Mouse (Mus musculus): ENCODE results near the gene Zfyve28.

Gene Zfyve28

DNA sequence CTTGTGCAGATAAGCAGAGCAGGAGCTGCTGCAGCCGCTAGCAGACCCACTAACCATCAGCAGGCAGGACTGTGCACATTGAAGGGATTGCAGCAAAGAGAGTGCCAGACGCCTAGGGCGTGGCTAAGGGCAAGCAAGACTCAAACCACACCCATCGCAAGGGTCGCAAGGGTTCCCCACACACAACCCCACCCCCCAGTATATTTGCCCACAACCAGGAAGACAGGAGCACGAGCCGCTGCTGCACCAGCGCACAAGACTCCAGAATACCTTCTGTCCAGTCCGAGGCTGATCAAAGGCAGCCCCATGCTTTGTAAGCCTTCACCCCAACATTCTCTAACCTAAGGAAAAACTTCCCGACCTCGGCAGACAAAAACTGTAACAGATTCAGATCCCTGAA, 1.7 kb downstream of the Zfyve28 start:
- no peak for DNase-seq (ENCODE audit: low spot score)

DNA sequence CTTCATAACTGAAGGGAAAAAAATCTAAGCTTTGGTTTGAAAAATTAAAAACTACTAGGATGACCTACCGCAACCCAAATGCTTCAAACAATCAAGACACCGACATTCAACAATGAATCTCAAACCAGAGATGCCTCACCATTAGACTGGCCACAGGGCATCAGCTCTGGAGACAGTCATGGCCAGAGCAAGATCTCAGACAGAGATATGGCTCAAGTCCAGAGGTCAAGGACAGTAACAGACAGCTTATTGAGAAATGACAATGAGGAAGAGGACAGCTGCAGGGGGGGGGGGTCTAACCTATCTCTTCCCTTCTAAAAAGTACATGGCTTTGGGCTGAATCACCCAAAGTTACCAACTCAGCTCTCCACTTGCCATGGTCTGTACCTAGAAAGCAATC, 3.0 kb downstream of the Zfyve28 start:
- DNase-seq (ENCODE audit: low spot score), result no peak

DNA sequence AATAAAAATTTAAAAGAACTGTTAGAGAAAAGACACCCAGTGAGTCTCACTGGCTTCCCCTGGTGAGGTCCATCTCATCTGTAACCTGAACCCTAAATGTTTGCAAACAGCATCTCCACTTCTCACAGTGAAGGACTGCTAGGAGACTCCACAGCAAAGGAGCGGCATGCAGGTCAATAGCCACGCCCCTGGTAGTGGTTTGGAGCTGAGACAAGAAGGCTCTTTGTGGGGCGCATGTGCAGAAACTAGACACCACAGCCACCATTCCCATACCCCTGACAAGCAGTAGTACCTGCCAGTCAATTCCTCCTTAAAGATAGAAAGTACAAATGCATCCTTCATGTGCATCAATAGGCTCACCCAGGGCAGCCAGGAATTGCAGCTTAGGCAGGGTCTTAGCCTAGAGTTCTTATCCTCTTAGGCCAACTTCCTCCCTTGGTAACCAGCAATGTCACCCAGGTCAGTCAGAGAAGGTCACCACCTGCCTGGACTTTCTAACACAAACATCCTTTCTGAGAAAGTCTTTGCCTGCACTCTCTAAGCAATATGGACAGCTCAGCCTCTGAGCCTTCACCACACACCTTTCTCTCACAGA, 4.0 kb downstream of the Zfyve28 start:
- DNase-seq (ENCODE audit: low spot score), result no peak

DNA sequence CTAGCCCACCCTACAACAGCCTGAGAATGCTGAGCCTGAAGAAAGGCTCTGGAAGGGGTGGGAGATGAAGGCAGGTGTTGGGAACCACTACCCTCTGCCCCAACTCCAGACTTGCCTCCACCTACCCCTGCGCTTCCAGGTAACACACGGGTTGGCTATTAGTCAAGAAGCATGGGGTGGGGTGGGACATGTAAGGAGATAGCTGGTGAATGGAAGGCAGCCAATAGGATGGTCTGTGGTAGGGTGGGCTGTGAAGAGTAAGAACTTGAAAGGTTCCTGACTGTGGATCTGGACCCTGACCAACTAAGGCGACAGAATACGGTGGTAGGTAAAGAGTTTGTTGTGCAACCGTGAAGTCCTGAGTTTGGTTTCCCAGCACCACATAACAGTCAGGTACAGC, 4.9 kb downstream of the Zfyve28 start:
- no peak for DNase-seq (ENCODE audit: low spot score)

DNA sequence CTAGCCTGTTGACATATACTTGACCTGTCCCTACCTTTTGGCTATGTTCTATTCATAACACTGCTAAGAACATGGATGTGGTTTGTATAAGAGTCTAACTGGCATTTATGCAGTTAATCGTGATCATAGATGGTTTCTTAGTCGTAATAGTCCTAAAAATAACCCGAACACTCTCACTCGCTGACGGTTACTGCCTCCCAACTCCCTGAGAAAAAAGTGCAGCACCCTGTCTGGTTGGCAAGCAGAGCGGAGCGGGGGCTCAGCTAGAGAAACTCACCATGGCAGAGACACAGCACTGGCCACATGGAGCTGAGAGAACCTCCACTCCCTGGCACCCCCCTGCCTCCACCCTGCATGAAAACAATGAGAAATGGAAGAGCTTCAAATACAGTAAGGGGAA, 7.3 kb downstream of the Zfyve28 start:
- DNase-seq (ENCODE audit: low spot score), result no peak

DNA sequence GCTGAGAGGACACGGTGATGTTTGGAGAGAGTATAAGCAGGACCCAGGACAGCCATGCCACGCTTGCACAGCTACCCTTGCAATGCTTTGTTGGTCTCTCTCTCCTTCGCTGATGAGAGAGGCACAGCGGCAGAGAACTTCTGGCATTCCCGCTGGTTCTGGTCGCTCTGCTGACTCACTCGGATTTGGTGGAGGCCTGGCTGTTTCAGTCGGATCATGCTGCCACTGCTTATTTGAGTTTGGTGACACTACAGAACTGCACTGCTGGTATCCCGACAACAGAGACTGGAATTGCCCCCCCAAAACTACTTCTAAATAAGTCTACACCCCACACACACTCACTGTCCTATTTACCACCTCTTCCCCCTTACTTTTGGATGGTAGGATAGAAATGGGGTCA, 9.0 kb downstream of the Zfyve28 start:
- DNase-seq (ENCODE audit: low spot score), result no peak

DNA sequence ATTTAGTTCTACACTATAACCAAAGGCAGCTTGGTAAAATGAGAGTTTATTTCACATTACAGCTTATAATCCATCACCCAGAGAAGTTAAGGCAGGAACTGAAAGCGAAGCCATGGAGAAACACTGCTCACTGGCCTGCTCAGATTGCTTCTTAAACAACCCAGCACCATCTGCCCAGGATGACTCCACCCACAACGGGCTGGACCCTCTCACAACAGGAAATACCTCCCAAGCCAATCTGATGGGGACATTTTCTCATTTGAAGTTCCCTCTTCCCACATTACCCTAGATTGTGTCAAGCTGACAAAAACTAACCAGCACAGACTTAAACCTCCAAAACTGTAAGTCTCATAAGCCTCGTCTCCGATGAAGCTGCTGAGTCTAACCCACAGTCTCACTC, 10.2 kb downstream of the Zfyve28 start:
- no peak for DNase-seq (ENCODE audit: low spot score)

DNA sequence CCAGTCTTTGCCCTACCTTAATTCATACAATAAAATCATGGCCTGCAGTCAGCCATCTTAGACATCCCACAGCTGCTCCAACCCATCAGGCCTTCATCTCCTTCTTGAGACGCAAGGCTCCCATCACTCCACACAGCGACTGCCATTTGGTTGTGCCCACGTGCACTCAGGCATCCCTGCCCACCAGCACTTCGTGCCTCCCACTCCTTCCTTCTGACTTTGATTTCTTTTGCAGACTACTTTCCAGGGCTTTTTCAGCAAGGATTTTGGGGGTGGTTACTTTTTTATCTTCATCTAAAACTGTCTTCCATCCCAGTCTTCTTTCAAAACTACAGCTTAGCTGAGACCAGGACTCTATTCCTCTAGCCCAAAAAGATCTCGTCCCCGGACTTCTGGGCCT, 11.5 kb downstream of the Zfyve28 start:
- no peak for DNase-seq (ENCODE audit: low spot score)

DNA sequence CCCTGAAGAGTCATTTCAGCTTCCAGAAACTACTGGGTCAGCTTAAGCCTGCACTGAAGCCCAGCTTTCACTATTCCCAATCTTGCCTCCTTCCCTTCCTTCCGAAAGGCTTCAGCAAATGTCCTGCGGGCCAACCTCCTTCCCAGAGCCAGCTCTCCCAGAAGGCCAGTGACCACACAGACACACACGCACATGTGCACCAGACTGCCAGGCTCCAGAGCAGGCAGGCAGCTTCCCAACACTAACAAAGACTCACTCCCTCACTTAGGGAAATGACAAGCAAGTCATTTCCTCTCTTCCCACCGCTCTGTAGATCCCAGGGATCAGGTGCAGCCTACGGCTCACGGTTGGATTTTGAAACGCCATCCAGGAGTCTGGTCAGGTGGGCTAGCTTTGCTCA, 12.1 kb downstream of the Zfyve28 start:
- DNase-seq (ENCODE audit: low spot score), result no peak

DNA sequence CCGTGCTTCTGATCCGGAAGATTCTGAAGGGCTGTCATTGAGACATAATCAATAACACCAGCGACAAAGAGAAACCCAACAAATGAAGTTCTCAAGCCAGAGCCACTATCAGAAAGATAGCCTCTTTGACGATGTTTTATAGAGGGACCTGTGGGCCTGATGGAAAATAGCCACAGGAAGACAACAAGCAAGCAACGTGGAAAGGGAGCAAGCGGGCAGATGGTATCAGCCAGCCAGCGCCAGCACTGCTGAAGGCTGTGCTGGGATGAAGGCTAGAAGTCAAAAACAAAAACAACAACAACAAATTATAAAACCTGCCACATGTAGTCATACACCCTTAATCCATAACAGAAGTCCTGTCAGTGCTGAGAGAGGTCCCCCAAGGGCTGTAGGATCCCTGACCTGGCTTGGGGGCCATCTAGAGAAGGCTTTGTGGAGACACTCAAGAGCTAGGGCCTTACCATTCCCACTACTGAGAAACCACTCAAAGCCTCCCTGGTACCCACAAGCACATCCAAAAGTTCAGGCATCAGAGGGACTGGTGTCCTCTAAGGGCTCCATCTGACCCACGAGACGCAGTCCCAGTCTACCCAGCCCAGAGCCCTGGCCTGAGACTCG, 13.5 kb downstream of the Zfyve28 start:
- no peak for DNase-seq (ENCODE audit: low spot score)

DNA sequence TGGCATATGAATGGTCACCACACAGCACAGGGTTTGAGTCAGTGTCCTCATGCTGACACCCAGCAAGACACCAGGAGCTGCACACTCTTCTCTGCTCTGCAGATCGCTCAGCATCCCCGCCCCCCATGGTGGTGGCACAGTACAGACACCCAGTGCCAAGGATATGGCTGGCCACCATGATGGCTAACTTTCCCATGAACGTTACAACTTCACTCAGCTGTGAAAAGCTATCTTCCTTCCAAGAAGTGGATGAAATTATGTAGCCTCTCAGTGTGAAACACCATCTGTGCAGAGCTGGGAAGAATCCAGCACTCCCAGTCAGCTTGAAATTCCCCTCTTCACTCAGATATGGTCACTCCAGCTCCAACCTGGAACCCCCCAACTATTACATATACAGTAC, 14.0 kb downstream of the Zfyve28 start:
- no peak for DNase-seq (ENCODE audit: low spot score)

DNA sequence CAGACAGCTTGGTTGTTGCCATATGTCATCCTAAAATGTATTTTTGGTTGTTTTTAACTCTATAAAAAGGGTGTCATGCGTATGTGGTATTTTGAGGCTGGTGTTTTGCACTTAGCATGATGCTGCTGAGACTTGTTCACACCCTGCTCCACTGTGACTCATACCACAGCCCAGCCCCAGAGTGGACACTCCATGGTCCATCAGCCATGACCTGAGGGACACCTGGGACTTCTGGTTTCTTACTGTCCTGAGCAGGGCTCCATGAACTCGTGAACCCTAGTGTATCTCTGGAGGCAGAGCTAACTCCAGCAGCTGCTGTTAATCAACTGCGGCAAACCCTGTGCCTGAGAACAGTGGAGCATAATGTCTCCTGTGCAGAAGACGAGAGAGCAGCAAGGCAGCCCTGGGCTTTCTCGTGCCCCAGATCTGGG, 15.0 kb downstream of the Zfyve28 start:
- no peak for DNase-seq (ENCODE audit: low spot score)

DNA sequence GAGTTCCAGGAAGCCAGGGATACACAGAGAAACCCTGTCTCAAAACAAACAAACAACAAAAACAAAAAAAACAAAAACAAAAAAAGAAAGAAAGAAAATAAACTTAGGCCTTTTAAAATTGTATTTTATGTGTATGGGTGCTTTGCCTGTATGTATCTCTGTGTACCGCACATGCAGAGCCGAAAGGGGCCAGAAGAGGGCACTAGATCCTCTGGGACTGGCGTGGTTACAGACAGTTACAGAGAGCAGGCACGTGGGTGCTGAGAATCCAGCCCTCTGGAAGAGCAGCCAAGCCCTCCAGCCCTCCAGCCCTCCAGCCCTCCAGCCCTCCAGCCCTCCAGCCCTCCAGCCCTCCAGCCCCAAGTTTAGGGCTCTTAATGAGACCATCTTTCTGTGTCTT, 16.5 kb downstream of the Zfyve28 start:
- peak; percentile 60 for DNase-seq (ENCODE audit: low spot score)

DNA sequence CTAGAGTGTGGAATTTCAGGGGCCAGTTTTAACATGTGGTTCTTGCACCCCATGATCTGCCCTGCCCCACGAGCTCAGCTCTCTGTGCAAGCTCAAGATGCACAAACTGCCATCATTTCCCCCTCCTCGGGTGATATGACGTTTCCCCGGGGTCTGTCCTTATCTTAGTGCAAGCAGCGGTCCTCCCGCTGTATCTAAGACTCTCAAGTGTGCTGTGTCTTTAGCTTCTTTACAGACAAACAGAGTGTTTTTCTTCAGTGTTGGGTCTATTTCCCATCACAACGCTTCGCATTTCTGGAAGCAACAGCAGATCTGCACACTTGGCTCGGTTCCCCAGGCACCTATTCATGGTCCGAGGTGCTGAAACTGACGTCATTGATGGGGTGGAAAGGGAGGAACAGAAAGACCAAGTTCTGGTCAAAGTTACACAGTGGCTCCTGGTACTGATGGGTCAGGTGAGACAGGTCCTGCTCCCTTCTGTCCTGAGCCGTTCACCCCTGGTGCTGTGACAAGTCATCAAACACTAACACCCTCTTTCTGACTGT, 18.3 kb downstream of the Zfyve28 start:
- no peak for DNase-seq (ENCODE audit: low spot score)

DNA sequence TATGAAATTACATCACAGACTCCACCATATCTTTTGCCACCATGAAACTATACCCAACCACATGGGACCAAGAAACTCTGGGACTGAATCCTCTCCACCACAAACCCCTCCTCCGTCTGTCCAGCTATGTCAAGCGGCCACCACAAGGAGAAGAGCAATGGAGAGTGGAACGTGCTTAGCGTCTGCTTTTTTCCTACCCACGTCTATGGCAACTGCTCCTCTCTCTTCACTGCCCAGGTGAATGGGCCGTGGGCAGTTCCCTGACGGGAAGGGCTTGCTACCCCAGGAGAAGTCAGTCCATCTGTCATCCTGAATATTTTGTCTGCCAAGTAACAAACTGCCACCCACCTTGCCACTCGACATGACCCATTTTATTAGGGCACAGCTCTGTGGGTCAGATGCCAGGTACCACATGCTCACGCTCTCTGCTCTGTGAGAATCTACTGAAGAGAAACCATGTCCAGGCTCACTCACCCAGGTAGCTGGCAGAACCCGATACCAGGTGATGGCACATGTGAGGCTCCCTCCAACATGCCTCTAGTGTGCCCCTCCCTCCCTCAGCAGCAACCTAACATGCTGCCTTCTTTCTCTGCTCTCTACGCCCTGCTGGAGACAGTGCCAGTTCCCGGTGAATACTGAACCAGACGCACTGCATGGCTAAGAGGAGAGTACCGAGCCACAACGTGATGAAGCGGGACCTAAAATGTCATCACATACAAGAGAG, 18.9 kb downstream of the Zfyve28 start:
- DNase-seq (ENCODE audit: low spot score), result no peak

DNA sequence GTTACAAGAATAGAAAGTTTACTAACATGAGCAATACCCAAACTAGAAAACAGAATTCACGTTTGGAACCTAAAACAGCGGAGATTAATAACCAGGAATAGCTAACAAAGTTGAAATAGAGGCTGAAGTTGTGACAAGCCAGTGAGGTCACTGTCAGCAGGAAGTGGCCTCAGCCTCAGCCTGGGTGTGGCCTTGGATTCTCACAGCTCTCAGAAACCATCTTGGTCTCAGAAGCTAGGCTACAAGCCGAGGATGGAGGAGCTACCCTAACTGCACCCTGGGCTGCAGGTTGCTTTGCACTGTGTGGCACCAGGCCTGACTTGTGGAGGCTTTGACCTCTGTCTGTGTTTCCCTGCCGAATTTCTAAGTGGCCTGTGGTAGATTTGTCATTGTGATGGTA, 22.2 kb downstream of the Zfyve28 start:
- DNase-seq (ENCODE audit: low spot score), result no peak

DNA sequence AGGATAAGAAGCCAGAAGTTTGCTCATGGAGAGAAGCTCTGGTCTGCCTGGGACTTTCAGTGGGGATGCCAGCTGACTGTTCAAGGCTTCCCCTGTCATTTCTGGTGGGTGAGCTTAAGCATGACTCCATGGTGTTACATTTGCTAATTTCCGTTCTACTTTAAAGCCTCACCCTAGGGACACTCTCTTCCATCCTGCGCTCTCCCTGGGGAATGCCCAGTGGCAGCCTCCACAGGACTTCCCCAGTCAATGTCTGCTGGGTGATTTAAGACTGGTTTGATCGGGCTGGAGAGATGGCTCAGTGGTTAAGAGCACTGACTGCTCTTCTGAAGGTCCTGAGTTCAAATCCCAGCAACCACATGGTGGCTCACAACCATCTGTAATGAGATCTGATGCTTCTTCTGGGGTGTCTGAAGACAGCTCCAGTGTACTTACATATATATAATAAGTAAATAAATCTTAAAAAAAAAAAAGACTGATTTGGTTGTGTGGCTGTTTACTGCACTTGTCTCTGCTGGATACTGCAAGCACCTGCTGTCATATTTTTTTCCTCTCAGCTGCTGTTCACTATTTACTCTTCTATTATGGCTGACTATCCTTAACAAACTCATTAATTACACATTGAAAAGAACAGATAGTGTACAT, 29.0 kb downstream of the Zfyve28 start:
- DNase-seq (ENCODE audit: low spot score), result no peak

DNA sequence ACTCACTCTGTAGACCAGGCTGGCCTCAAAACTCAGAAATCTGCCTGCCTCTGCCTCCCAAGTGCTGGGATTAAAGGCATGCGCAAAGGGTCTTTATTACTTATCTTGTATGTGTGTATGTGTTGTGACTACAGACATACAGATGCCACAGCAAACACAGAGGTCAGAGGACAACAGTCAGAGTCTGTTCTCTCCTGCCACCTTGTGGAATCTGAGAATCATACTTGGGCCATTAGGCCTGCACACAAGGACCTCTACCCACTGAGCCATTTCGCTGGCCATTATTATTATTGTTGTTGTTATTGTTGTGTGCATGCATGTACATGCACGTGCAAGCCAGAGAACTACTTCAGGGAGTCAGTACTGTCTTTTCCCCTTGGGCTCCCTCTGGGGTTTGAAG, 33.1 kb downstream of the Zfyve28 start:
- no peak for DNase-seq (ENCODE audit: low spot score)

DNA sequence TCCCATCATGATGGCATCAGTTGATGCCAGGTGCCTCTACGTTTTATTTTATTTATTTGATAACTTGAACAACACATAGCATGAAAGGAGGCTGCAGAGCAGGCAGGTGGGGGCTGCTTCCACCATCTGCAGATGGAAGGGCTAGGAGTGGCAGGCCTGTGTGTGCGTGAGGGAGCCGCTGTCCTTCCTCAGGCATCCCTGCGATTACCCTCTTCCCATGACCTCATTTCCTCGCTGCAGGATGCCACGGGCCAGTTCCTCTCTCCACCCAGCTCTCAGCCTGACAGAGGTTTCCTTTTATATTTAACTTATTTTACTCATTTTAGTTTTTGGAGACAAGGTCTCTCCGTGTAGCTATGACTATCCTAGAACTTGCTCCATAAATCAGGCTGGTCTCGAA, 33.9 kb downstream of the Zfyve28 start:
- DNase-seq (ENCODE audit: low spot score), result no peak

DNA sequence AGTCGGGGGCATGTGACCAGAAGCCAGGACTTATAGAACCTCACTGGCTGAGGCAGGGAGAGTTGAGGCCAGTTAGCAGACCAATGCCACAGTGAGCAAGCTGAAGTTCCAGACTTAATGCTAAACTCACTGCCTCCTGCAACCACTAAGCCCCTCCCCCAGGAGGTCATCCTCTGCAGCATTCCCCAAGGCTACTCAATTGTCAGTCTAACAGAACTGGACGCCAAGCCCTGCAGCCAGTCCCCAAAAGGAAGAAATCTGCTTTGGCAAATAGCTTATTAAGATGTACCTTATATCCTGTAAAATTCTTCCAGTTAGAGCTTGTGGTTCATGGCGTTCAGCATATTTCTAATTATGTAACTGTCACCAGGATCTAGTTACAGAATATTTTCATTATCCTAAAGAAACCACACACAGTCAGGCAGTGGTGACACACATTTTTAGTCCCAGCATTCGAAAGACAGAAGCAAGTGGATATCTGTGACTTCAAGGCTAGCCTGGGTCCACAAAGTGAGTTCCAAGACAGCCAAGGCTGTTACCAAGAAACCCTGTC, 35.2 kb downstream of the Zfyve28 start:
- DNase-seq (ENCODE audit: low spot score), result no peak

DNA sequence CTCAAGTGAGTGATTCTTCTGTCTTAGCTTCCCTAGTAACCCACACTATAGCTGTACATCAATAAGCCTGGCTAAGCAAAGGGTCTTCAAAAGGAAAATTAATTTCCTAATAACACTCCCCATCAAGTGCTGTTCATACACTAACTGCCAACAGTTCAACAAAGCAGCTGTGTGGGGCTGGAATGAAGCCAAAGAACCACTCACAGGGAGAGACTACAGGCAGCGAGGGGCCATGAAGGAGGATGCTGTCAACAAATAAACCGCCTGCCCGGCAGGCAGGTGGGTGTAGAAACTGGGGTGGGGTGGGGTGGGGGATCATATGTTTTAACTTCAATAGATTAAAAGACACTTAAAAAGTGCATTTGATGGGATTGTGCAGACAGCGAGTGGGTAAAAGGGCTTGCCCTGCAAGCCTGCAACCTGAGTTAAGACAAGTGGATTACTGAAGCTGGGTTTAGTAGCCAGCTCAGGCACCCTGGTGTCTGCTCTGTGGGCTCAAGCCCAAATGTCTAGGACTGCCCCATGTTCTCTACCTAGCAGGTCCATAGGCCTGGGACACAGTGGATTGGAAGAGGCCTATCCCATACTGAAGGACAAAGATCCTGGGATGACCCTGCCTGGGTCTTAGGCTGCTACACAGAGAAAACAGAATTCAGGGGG, 35.8 kb downstream of the Zfyve28 start:
- DNase-seq (ENCODE audit: low spot score), result peak; percentile 63

DNA sequence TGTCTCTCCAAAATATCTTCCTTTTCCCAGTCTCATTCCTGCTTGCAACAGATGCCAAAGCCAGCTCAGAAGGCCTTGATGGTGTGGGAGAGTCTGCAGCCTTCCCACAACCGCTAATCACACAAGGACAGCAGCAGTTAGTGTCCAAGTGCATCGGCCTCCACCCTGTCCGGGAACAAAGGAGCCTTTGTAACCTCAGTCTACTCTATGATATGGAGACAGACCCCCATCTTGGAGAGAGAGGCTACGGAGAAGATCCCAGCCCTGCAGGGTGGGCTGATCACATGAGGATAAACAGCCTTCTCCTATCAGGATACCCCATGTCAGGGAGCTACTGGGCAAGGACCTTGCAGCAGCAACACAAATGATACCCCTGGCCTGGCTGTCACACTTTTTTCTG, 36.5 kb downstream of the Zfyve28 start:
- no peak for DNase-seq (ENCODE audit: low spot score)

All from testis, postnatal 10 days (tissue).